Mouse (Mus musculus): ENCODE measurements at regions not wholly inside any gene's neighbourhood (a gene's known extent, or its start where the extent isn't known, plus 50 kb on each side); places are given as distances from the start of the nearest gene placed in this dataset.
A peak's percentile ranks its signal among the peaks of the same experiment; 100 is the strongest.

GRCm38 (mm10) chr10:119055199-119055785 lies 184.6 kb downstream of the Cand1 start:
- DNase-seq (ENCODE audit: low spot score): no peak

GRCm38 (mm10) chr10:119054191-119055175 lies 184.5 kb upstream of the Dyrk2 start:
- DNase-seq (ENCODE audit: low spot score): no peak

GRCm38 (mm10) chr10:119052441-119053041 lies 182.5 kb upstream of the Dyrk2 start:
- DNase-seq (ENCODE audit: low spot score): no peak

GRCm38 (mm10) chr10:119051598-119051997 lies 181.6 kb upstream of the Dyrk2 start:
- no peak for DNase-seq (ENCODE audit: low spot score)

- no peak for DNase-seq (ENCODE audit: low spot score)
These were observed 180.1 kb upstream of the Dyrk2 start for GRCm38 (mm10) chr10:119050017-119050685.

GRCm38 (mm10) chr10:119048643-119049420 lies 178.8 kb upstream of the Dyrk2 start:
- DNase-seq (ENCODE audit: low spot score): no peak

- no peak for DNase-seq (ENCODE audit: low spot score)
These were observed 175.1 kb upstream of the Dyrk2 start for GRCm38 (mm10) chr10:119045059-119045458.

- no peak for DNase-seq (ENCODE audit: low spot score)
These were observed 173.1 kb upstream of the Dyrk2 start for GRCm38 (mm10) chr10:119043069-119043468.

GRCm38 (mm10) chr10:119040205-119040604 lies 170.2 kb upstream of the Dyrk2 start:
- peak; percentile 51 for DNase-seq (ENCODE audit: low spot score)

- DNase-seq (ENCODE audit: low spot score): no peak
These were observed 169.7 kb upstream of the Dyrk2 start for GRCm38 (mm10) chr10:119039732-119040131.

- no peak for DNase-seq (ENCODE audit: low spot score)
These were observed 169.0 kb upstream of the Dyrk2 start for GRCm38 (mm10) chr10:119038991-119039390.

GRCm38 (mm10) chr10:119037781-119038180 lies 167.8 kb upstream of the Dyrk2 start:
- DNase-seq (ENCODE audit: low spot score): no peak

- no peak for DNase-seq (ENCODE audit: low spot score)
These were observed 165.9 kb upstream of the Dyrk2 start for GRCm38 (mm10) chr10:119035863-119036262.

GRCm38 (mm10) chr10:119034396-119034795 lies 164.4 kb upstream of the Dyrk2 start:
- DNase-seq (ENCODE audit: low spot score): no peak

- DNase-seq (ENCODE audit: low spot score): no peak
These were observed 161.6 kb upstream of the Dyrk2 start for GRCm38 (mm10) chr10:119031282-119032275.

GRCm38 (mm10) chr10:119028480-119029137 lies 158.6 kb upstream of the Dyrk2 start:
- DNase-seq (ENCODE audit: low spot score): no peak

- DNase-seq (ENCODE audit: low spot score): no peak
These were observed 157.4 kb upstream of the Dyrk2 start for GRCm38 (mm10) chr10:119027241-119027901.

- no peak for DNase-seq (ENCODE audit: low spot score)
These were observed 156.3 kb upstream of the Dyrk2 start for GRCm38 (mm10) chr10:119026291-119026690.

- no peak for DNase-seq (ENCODE audit: low spot score)
These were observed 154.4 kb upstream of the Dyrk2 start for GRCm38 (mm10) chr10:119024425-119024824.
